Mouse (Mus musculus): ENCODE results near the gene Epb41l3. TPM values are rescaled to one million over a fixed set of nuclear protein-coding genes. Genes with fewer than 3 reads are reported as not detected.

The Epb41l3 gene
- polyA plus RNA-seq (2015; fragmentation: Nextera tagmentation; extraction: Ambion mirVana) = 48.6 and 49.2 TPM in 2 replicates

DNA sequence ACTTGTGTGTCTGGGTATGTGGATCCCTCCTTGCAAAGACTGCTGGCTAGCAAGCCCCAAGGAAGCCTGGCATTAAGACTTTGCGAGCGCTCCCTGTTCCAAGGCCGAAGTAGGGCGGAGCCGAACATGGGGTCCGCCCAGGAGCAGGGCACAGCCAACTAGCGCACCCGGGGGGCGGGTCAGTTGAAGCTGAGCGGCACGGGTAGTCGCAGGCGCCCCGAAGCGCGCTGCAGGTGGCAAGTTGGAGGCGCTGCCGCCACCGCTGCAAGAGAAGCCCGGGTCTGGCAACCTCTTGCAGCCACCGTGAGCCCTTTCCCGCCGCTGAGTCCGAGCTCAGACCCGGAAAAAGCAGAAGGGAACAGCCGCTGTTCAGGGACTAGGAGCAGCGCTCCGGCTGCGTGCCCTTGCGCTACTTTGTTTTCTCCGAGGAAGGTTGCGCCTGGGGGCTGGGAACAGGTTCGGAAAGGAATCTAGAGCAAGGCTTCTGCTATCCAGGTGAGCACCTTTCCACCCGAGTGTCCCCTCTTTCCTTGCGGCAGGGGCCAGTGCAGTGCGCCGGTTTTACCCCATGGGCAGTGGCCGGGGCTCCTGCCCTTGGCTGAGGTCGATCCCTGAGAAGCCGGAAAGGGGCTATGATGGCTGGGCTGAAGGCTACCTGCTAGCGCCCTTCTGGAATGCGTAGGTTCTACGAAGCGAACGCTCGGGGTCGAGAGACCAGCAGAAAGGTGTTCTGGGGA lies at the start of gene Epb41l3:
Epb41l3 (plus strand) TSS at position 183 of the 737 bp plus-strand sequence.

Other genes with a start within 250 kb of the Epb41l3 start
- gene Tmem200c, start 249.1 kb upstream of the Epb41l3 start, polyA plus RNA-seq (2015; fragmentation: Nextera tagmentation; extraction: Ambion mirVana) = 0.45 and 0.48 TPM in 2 replicates

All from skeletal muscle tissue, postnatal 0 days (tissue).